Mouse (Mus musculus) layer of hippocampus, adult 11-12 months (tissue): ENCODE data around the gene Car14.
"Not testable (repeated sequence)": the region's sequence is repeated elsewhere in the genome, so short reads cannot be mapped to it uniquely, and the experiment has no call there.

Experiments
- DNase-seq: peaks from one replicate; pipeline ENCODE4 v3.0.0; 2022; ENCODE audit warnings: low spot score

Car14 gene

DNA sequence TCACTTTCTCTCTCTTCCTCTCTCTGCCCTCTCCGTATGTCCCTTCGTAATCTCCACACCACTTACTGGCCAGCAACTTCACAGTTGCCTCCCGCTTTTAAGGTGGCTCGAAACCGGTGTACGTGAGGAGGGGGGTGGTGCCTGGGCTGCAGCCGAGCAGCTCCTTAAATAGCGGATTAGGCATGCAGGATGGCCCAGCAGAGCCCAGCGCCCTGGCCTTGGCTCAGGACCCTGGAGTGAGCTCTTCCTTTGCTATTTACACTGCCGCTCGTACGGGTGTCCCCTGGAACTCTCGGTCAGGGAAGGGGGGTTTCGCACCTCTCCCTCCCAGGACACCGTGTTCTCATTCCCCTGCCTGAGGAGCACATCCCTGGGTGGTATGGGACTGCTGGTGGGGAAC, at the start of gene Car14:
Gene Car14, minus strand, starts transcription at position 124 of the 400 bp plus-strand sequence.
- no peak for DNase-seq

DNA sequence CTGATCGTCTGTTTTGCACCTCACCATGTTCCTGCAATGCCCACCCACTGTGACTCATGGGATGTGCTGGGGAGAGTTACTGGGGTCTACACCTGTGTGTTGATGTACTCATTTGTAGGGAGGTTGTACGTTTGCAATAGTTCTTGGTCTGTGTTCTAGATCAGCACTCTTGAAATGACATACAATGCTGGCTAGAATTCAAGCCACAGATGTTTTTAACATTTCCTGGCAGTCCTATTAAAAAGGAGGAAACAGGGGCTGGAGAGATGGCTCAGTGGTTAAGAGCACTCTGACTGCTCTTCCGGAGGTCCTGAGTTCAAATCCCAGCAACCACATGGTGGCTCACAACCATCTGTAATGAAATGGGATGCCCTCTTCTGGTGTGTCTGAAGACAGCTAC, 49.0 kb upstream of the Car14 start:
- no peak for DNase-seq

- DNase-seq, result no peak
Observed at GRCm38 (mm10) chr3:95953023-95953422, 48.5 kb upstream of the Car14 start.

- not testable (repeated sequence) for DNase-seq
Observed at GRCm38 (mm10) chr3:95951566-95951965, 47.1 kb upstream of the Car14 start.

DNA sequence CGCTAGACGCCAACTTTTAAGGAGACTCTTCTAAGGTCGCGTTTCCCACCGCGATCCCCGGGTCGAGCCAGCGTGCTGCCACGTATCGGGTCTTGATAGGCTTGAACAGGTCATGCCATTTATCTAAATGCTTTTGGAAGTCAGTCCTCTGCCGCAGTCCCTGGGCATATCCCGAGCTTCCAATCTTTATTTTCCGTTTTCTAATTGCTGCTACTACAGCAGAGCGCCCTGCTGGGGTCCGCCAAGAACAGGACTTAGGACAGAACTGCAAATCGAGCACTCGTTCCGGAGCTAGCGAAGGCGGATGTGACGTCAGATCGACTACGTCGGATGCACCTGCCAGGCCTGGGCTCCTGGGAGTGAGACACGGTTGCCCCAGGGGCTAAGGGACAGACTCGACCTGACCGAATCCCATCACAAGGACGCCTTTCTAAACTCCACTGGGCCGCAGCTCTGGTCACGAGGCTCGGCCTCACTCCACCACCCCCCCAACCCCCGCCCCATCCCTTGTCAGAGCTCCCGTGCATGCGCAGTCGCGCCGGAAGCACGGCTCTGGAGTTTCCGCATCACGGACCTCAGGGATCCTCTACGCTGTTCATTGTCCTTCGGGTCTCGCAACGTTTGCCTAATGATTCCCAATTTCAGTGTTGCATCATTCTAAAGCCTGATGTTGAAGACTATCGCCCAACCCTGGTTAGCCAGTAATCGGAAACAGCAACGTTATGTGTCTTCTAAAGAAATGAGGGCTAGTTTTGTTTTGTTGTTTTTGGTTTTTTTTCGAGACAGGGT, 46.5 kb upstream of the Car14 start:
- peak; percentile 92 for DNase-seq

DNA sequence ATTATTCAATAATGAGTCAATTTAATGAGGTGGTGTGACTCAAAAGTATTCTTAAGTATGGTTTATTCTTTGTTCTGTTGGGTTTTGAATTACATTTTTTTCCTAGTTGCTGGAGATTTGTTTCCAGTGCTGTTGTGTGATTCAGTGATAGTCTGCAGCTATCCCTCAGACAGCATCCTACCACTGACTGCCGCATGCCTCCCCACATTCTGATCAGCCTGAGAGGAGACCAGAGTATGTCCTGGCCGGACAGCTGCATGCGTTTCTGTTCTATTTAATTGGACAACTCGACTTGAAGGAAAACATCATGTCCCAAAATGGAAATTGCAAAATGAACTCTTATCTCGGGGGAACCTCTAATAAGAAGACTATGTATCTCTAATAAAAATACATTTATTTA, 43.8 kb upstream of the Car14 start:
- no peak for DNase-seq

DNA sequence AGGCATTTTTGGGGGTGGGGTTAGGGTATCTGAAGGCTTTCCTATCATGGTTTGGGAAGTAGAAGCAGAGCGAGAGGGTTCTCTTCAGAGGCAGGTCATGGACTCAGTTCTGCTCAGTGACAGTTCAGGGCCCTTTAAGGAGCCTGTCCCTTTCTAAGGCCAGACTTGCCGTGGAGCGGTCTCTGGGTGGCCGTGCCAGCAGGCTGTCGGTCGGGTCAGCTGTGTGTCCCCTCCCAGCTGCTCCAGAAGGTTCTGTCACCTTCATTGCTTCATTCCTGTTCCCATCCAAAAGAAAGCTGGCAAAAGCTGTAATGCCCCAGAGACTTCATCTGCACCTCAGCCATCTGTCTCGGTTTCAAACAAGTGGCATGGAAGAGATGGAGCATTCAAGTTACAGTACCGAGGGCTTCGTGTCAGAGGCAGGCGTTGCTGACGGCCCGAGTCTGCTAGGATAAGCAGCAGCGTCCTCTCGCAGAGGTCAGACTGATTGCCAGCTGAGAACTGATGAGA, 41.3 kb upstream of the Car14 start:
- DNase-seq, result no peak

DNA sequence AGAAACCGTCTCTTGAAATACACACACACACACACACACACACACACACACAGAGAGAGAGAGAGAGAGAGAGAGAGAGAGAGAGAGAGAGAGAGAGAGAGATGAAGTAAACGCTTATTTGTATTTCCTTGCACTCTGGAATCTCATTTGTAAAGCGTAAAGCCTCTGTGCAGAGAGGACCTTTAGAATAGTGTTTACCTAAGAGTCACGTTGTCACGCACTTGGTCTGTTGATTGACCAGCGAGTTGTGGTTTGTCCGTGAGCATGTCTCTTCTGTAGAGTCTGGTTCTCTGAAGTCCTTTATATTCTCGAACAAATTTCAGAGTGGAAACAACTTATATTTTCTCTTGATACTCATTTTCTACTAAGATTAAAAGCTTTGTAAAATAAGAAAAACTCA, 40.3 kb upstream of the Car14 start:
- no peak for DNase-seq

- DNase-seq, result no peak
Observed at GRCm38 (mm10) chr3:95943226-95943625, 38.7 kb upstream of the Car14 start.

GRCm38 (mm10) chr3:95942749-95943148, 38.3 kb upstream of the Car14 start:
- DNase-seq, result no peak

DNA sequence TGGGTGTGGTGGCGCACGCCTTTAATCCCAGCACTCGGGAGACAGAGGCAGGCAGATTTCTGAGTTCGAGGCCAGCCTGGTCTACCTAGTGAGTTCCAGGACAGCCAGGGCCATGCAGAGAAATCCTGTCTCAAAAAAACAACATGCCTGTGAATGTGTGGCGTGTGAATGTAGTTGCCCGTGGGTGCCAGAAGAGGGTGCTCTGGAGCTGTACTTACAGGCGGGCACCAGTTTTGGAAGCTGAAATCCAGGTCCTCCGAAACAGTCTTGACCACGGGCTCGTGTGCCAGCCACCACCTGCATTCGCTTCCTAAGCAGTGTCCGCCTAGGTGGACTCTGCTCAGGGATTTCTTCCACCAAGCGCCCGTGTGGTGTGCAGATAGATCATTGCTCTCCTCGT, 34.3 kb upstream of the Car14 start:
- DNase-seq, result no peak

- no peak for DNase-seq
Observed at GRCm38 (mm10) chr3:95938217-95938616, 33.7 kb upstream of the Car14 start.

GRCm38 (mm10) chr3:95934448-95934847, 30.0 kb upstream of the Car14 start:
- DNase-seq, result no peak

DNA sequence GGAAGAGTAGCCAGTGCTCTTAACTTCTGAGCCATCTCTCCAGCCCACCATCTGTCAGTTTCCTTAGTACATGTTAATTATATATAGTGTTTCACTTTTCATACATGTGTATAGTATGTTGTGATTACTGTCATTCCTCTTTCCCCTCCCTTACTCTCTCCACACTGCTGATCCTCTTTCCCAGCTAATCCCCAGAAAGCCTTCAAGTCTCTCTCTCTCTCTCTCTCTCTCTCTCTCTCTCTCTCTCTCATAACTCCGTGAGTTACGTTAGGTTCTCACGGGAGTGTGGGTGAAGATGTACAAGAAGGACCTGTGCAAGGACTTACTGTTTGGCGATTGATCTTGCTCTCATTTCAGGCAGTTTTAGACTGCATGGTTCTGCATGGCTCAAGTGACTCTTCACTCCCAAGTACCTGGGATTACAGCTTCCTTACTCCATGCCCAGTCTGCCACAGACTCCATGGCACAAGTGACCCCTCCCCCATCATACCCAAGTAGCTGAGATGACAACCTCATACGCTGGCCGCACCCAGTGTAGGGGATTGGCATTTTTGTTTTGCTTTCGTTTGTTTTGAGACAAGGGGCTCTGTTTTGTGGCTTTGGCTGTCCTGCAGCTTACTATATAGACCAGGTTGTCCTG, 28.7 kb upstream of the Car14 start:
- DNase-seq, result no peak

- no peak for DNase-seq
Observed at GRCm38 (mm10) chr3:95932566-95932965, 28.1 kb upstream of the Car14 start.

GRCm38 (mm10) chr3:95932157-95932556, 27.7 kb upstream of the Car14 start:
- no peak for DNase-seq

DNA sequence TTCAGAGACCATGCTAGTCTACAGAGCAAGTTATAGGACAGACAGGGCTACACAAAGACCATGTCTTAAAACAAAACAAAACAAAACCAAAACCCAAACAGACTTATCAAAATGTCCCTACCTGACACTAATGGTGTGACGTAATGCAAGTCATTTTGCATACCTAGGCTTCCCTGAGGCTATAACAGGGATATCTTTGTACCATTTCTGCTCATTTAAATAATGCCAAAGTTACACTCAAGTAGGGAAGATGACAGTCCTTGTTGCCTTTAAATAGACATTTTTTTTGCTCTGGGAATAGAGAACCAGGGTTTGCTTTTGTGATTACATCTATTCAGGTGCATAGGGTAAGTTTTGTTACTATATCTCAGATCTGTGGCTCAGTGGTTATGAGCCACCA, 27.0 kb upstream of the Car14 start:
- no peak for DNase-seq

- no peak for DNase-seq
Observed at GRCm38 (mm10) chr3:95930471-95930789, 25.9 kb upstream of the Car14 start.

- DNase-seq, result no peak
Observed at GRCm38 (mm10) chr3:95929581-95930470, 25.3 kb upstream of the Car14 start.

GRCm38 (mm10) chr3:95928658-95929503, 24.4 kb upstream of the Car14 start, which contains the start of gene Anp32e:
Gene Anp32e, plus strand, starts transcription at chr3:95929246.
- peak; percentile 98 for DNase-seq

- DNase-seq, result no peak
Observed at GRCm38 (mm10) chr3:95928261-95928657, 23.8 kb upstream of the Car14 start.

GRCm38 (mm10) chr3:95925087-95925486, 20.6 kb upstream of the Car14 start:
- DNase-seq, result no peak
